Mouse (Mus musculus) spleen, adult 2 months (tissue): ENCODE data around the gene Ugt1a6a.
"Not testable (repeated sequence)": the region's sequence is repeated elsewhere in the genome, so short reads cannot be mapped to it uniquely, and the experiment has no call there.

Experiments
- CTCF ChIP-seq: fragments of 200-500 bp; IDR thresholded peaks from 2 replicates; pipeline ENCODE4 v1.5.1; 2011; ENCODE audit warnings: mild to moderate bottlenecking, inconsistent platforms; ENCODE audit not compliant: insufficient read depth, insufficient read length, insufficient replicate concordance; ENCODE audit errors: extremely low read depth
- POLR2A ChIP-seq: fragments of 200-500 bp; IDR thresholded peaks from 2 replicates; pipeline ENCODE4 v1.6.1; 2011; ENCODE audit warnings: low read depth, low read length, inconsistent platforms

- not testable (repeated sequence) for TF ChIP-seq CTCF, POLR2A
Measured at GRCm38 (mm10) chr1:88099691-88100090, 34.9 kb upstream of the Ugt1a6a start.
